Mouse (Mus musculus): ENCODE data around the gene Bcl7b. TPM values are rescaled to one million over a fixed set of nuclear protein-coding genes. Genes with fewer than 3 reads are reported as not detected.
"Not testable (repeated sequence)": the region's sequence is repeated elsewhere in the genome, so short reads cannot be mapped to it uniquely, and the experiment has no call there.

Bcl7b gene
- polyA plus RNA-seq, 1 experiment from 2014 or later, result 48.0 TPM

- no peaks in the 10 kb centered on the region for H3K4me1 ChIP-seq (replicated peaks; ENCODE audit: control insufficient read depth, insufficient read depth, low read length)
- no peaks in the 10 kb centered on the region for H3K9me3 ChIP-seq (ENCODE audit: control insufficient read depth, low read length)
- ATAC-seq (replicated peaks; ENCODE audit: low FRiP score, low TSS enrichment, low read depth), result no peak
- DNase-seq (ENCODE audit: low spot score), result no peak
- 88% methylated on average over 1 of the region's 1 CpGs for WGBS
- no peak overlapping the region for H3K9ac ChIP-seq (ENCODE audit: low read length)
- H3K4me3 ChIP-seq (ENCODE audit: low read depth, low read length), result no peak overlapping the region
- H3K4me2 ChIP-seq (ENCODE audit: low read length), result no peak overlapping the region
- H3K27ac ChIP-seq (ENCODE audit: low read depth), result no peak overlapping the region
- H3K27me3 ChIP-seq (replicated peaks; ENCODE audit: control insufficient read depth, insufficient read depth, low read length), result no peaks in the 10 kb centered on the region
- H3K36me3 ChIP-seq (ENCODE audit: control insufficient read depth, insufficient read depth, low read length), result peaks cover 98% of the 10 kb centered on the region
These were observed 40.1 kb downstream of the Bcl7b start for GRCm38 (mm10) chr5:135208197-135208596.

DNA sequence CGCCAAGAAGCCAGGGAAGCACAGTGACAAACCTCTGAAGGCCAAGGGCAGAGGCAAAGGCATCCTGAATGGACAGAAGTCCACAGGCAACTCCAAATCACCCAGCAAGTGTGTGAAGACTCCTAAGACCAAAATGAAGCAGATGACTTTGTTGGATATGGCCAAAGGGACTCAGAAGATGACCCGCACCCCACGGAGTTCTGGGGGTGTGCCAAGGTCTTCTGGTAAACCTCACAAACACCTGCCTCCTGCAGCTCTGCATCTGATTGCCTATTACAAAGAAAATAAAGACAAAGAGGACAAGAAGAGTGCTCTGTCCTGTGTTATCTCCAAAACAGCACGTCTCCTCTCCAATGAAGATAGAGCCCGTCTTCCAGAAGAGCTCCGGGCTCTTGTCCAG, 48.8 kb downstream of the Bcl7b start:
- Histone ChIP-seq H3K27me3 (replicated peaks; ENCODE audit: control insufficient read depth, insufficient read depth, low read length) (no peaks in the 10 kb centered on the region), H3K4me3 (ENCODE audit: low read depth, low read length) (no peak overlapping the region), H3K9me3 (ENCODE audit: control insufficient read depth, low read length) (no peaks in the 10 kb centered on the region), H3K27ac (ENCODE audit: low read depth) (no peak overlapping the region), H3K36me3 (ENCODE audit: control insufficient read depth, insufficient read depth, low read length) (peaks cover 97% of the 10 kb centered on the region), H3K4me2 (ENCODE audit: low read length) (no peak overlapping the region), H3K9ac (ENCODE audit: low read length) (no peak overlapping the region), H3K4me1 (replicated peaks; ENCODE audit: control insufficient read depth, insufficient read depth, low read length) (no peaks in the 10 kb centered on the region)
- DNase-seq (ENCODE audit: low spot score) (no peak), ATAC-seq (replicated peaks; ENCODE audit: low FRiP score, low TSS enrichment, low read depth) (no peak)
- 90% methylated on average over 6 of the region's 6 CpGs for WGBS

- H3K27ac ChIP-seq (ENCODE audit: low read depth), result no peak overlapping the region
These were observed 52.9 kb downstream of the Bcl7b start for GRCm38 (mm10) chr5:135220941-135221340.

GRCm38 (mm10) chr5:135222066-135222465, 54.0 kb downstream of the Bcl7b start:
- peaks cover 92% of the 10 kb centered on the region for H3K36me3 ChIP-seq (ENCODE audit: control insufficient read depth, insufficient read depth, low read length)
- no peaks in the 10 kb centered on the region for H3K9me3 ChIP-seq (ENCODE audit: control insufficient read depth, low read length)

More at GRCm38 (mm10) chr5:135220941-135221340, 52.9 kb downstream of the Bcl7b start:
- Histone ChIP-seq H3K4me3 (ENCODE audit: low read depth, low read length) (no peak overlapping the region), H3K4me2 (ENCODE audit: low read length) (no peak overlapping the region), H3K36me3 (ENCODE audit: control insufficient read depth, insufficient read depth, low read length) (peaks cover 94% of the 10 kb centered on the region), H3K27me3 (replicated peaks; ENCODE audit: control insufficient read depth, insufficient read depth, low read length) (no peaks in the 10 kb centered on the region), H3K4me1 (replicated peaks; ENCODE audit: control insufficient read depth, insufficient read depth, low read length) (no peaks in the 10 kb centered on the region), H3K9me3 (ENCODE audit: control insufficient read depth, low read length) (no peaks in the 10 kb centered on the region), H3K9ac (ENCODE audit: low read length) (no peak overlapping the region)
- DNase-seq (ENCODE audit: low spot score), result no peak
- ATAC-seq (replicated peaks; ENCODE audit: low FRiP score, low TSS enrichment, low read depth), result no peak

DNA sequence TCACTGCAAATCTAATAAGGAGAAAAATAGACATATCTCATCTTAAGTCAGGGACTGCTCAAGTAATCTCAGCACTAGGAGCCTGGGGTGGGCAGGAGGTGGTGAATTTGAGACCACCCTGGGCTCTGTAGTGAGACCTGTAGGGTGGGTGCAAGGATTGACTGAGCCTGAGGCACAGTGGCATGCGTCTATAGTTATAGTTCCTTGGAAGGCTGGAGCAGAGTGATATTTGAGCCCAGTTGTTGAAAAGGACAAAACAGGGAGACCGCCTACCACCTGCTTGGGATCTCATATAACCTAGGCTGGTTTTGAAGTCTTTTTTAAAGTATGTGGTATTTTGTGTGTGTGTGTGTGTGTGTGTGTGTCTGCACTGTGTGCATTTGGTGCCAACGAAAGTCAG, 56.1 kb downstream of the Bcl7b start:
- H3K27me3 ChIP-seq (replicated peaks; ENCODE audit: control insufficient read depth, insufficient read depth, low read length), result no peaks in the 10 kb centered on the region
- H3K4me3 ChIP-seq (ENCODE audit: low read depth, low read length), result no peak overlapping the region
- WGBS, result 94% methylated on average over 3 of the region's 3 CpGs
- H3K9ac ChIP-seq (ENCODE audit: low read length), result no peak overlapping the region
- H3K4me2 ChIP-seq (ENCODE audit: low read length), result no peak overlapping the region
- DNase-seq (ENCODE audit: low spot score), result no peak
- H3K4me1 ChIP-seq (replicated peaks; ENCODE audit: control insufficient read depth, insufficient read depth, low read length), result no peaks in the 10 kb centered on the region
- no peaks in the 10 kb centered on the region for H3K9me3 ChIP-seq (ENCODE audit: control insufficient read depth, low read length)
- no peak for ATAC-seq (replicated peaks; ENCODE audit: low FRiP score, low TSS enrichment, low read depth)
- peaks cover 91% of the 10 kb centered on the region for H3K36me3 ChIP-seq (ENCODE audit: control insufficient read depth, insufficient read depth, low read length)
- H3K27ac ChIP-seq (ENCODE audit: low read depth), result no peak overlapping the region

More at GRCm38 (mm10) chr5:135222066-135222465, 54.0 kb downstream of the Bcl7b start:
- H3K27me3 ChIP-seq (replicated peaks; ENCODE audit: control insufficient read depth, insufficient read depth, low read length), result no peaks in the 10 kb centered on the region
- H3K4me2 ChIP-seq (ENCODE audit: low read length), result no peak overlapping the region
- 93% methylated on average over 7 of the region's 7 CpGs for WGBS
- H3K4me1 ChIP-seq (replicated peaks; ENCODE audit: control insufficient read depth, insufficient read depth, low read length), result no peaks in the 10 kb centered on the region
- H3K27ac ChIP-seq (ENCODE audit: low read depth), result no peak overlapping the region
- DNase-seq (ENCODE audit: low spot score), result no peak
- ATAC-seq (replicated peaks; ENCODE audit: low FRiP score, low TSS enrichment, low read depth), result no peak
- H3K4me3 ChIP-seq (ENCODE audit: low read depth, low read length), result no peak overlapping the region
- no peak overlapping the region for H3K9ac ChIP-seq (ENCODE audit: low read length)

DNA sequence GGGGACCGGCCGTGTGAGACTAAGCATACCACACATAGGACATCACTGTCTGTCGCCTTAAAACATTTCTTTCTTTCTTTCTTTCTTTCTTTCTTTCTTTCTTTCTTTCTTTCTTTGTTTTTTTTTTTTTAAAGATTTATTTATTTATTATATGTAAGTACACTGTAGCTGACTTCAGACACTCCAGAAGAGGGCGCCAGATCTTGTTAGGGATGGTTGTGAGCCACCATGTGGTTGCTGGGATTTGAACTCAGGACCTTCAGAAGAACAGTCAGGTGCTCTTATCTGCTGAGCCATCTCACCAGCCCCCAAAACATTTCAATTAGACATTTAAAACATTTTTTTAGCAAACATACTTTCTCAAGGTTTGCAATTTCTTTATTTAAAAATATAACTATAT, 57.8 kb downstream of the Bcl7b start:
- not testable (repeated sequence) for H3K4me2 ChIP-seq (ENCODE audit: low read length); H3K9me3 ChIP-seq (ENCODE audit: control insufficient read depth, low read length); H3K27ac ChIP-seq (ENCODE audit: low read depth); H3K27me3 ChIP-seq (replicated peaks; ENCODE audit: control insufficient read depth, insufficient read depth, low read length); H3K4me3 ChIP-seq (ENCODE audit: low read depth, low read length); DNase-seq (ENCODE audit: low spot score); H3K4me1 ChIP-seq (replicated peaks; ENCODE audit: control insufficient read depth, insufficient read depth, low read length); H3K9ac ChIP-seq (ENCODE audit: low read length); ATAC-seq (replicated peaks; ENCODE audit: low FRiP score, low TSS enrichment, low read depth)
- 90% methylated on average over 4 of the region's 4 CpGs for WGBS
- H3K36me3 ChIP-seq (ENCODE audit: control insufficient read depth, insufficient read depth, low read length), result peaks cover 93% of the 10 kb centered on the region

- H3K4me2 ChIP-seq (ENCODE audit: low read length), result no peak overlapping the region
- no peaks in the 10 kb centered on the region for H3K9me3 ChIP-seq (ENCODE audit: control insufficient read depth, low read length)
- H3K9ac ChIP-seq (ENCODE audit: low read length), result no peak overlapping the region
- ATAC-seq (replicated peaks; ENCODE audit: low FRiP score, low TSS enrichment, low read depth) (no peak), DNase-seq (ENCODE audit: low spot score) (no peak)
- 89% methylated on average over 4 of the region's 4 CpGs for WGBS
- peaks cover 93% of the 10 kb centered on the region for H3K36me3 ChIP-seq (ENCODE audit: control insufficient read depth, insufficient read depth, low read length)
- no peaks in the 10 kb centered on the region for H3K4me1 ChIP-seq (replicated peaks; ENCODE audit: control insufficient read depth, insufficient read depth, low read length)
- H3K4me3 ChIP-seq (ENCODE audit: low read depth, low read length), result no peak overlapping the region
- H3K27me3 ChIP-seq (replicated peaks; ENCODE audit: control insufficient read depth, insufficient read depth, low read length), result no peaks in the 10 kb centered on the region
- no peak overlapping the region for H3K27ac ChIP-seq (ENCODE audit: low read depth)
These were observed 62.1 kb downstream of the Bcl7b start for GRCm38 (mm10) chr5:135230186-135230585.

Small RNAs within 50 kb of the gene (microRNA-seq; reads per million reads assigned to microRNA genes)
- gene Gm25315, result not detected

Other genes with a start within 250 kb of the Bcl7b start
- gene Mettl27, start 235.9 kb upstream of the Bcl7b start, polyA plus RNA-seq (2014; fragmentation: Nextera tagmentation; extraction: Ambion mirVana), result 22.7 and 24.6 TPM in 2 replicates
- gene Cldn4, start 221.3 kb upstream of the Bcl7b start, polyA plus RNA-seq (2014; fragmentation: Nextera tagmentation; extraction: Ambion mirVana), result 78.1 and 78.3 TPM in 2 replicates
- 113 and 143 TPM in 2 replicates for gene Cldn3, start 182.1 kb upstream of the Bcl7b start, polyA plus RNA-seq (2014; fragmentation: Nextera tagmentation; extraction: Ambion mirVana)
- gene Abhd11, start 159.1 kb upstream of the Bcl7b start, polyA plus RNA-seq (2014; fragmentation: Nextera tagmentation; extraction: Ambion mirVana), result 99.7 and 104 TPM in 2 replicates
- gene Stx1a, start 144.8 kb upstream of the Bcl7b start, polyA plus RNA-seq (2014; fragmentation: Nextera tagmentation; extraction: Ambion mirVana), result 15.9 and 20.2 TPM in 2 replicates
- 32.5 and 33.3 TPM in 2 replicates for gene Dnajc30, start 104.1 kb upstream of the Bcl7b start, polyA plus RNA-seq (2014; fragmentation: Nextera tagmentation; extraction: Ambion mirVana)
- gene Bud23, start 103.3 kb upstream of the Bcl7b start, polyA plus RNA-seq (2014; fragmentation: Nextera tagmentation; extraction: Ambion mirVana), result 98.0 and 107 TPM in 2 replicates
- 7.0 and 7.5 TPM in 2 replicates for gene Vps37d, start 90.0 kb upstream of the Bcl7b start, polyA plus RNA-seq (2014; fragmentation: Nextera tagmentation; extraction: Ambion mirVana)
- gene Mlxipl, start 78.4 kb upstream of the Bcl7b start, polyA plus RNA-seq (2014; fragmentation: Nextera tagmentation; extraction: Ambion mirVana), result 5.2 and 6.4 TPM in 2 replicates
- gene Tbl2, start 18.6 kb upstream of the Bcl7b start, polyA plus RNA-seq (2014; fragmentation: Nextera tagmentation; extraction: Ambion mirVana), result 26.2 and 27.8 TPM in 2 replicates
- 50.8 and 54.2 TPM in 2 replicates for gene Baz1b, start 19.0 kb downstream of the Bcl7b start, polyA plus RNA-seq (2014; fragmentation: Nextera tagmentation; extraction: Ambion mirVana)
- 0.65 and 1.2 TPM in 2 replicates for gene Fzd9, start 82.9 kb downstream of the Bcl7b start, polyA plus RNA-seq (2014; fragmentation: Nextera tagmentation; extraction: Ambion mirVana)
- 0.19 TPM in 2 replicates for gene Fkbp6, start 181.8 kb downstream of the Bcl7b start, polyA plus RNA-seq (2014; fragmentation: Nextera tagmentation; extraction: Ambion mirVana)
- gene Trim50, start 185.0 kb downstream of the Bcl7b start, polyA plus RNA-seq (2014; fragmentation: Nextera tagmentation; extraction: Ambion mirVana), result not detected in 2 replicates
- gene Nsun5, start 201.7 kb downstream of the Bcl7b start, polyA plus RNA-seq (2014; fragmentation: Nextera tagmentation; extraction: Ambion mirVana), result 28.8 and 29.2 TPM in 2 replicates
- 14.8 and 16.5 TPM in 2 replicates for gene Pom121, start 226.3 kb downstream of the Bcl7b start, polyA plus RNA-seq (2014; fragmentation: Nextera tagmentation; extraction: Ambion mirVana)